Mouse (Mus musculus) lung, adult 2 months (tissue): Measurements from ENCODE around the gene Krt15. TPM values are rescaled to one million over a fixed set of nuclear protein-coding genes. Genes with fewer than 3 reads are reported as not detected.

ENCODE experiments used
- DNase-seq: peaks from one replicate; pipeline ENCODE4 v3.0.0; 2022
- H3K4me1 ChIP-seq: fragments of 200-500 bp; 2 replicates; pipeline ENCODE4 v1.6.1; 2011; ENCODE audit warnings: low read length; ENCODE audit not compliant: control insufficient read depth, insufficient read depth
- H3K4me3 ChIP-seq: fragments of 200-500 bp; replicated peaks from 2 replicates; pipeline ENCODE3; 2011; ENCODE audit warnings: low read depth, mild to moderate bottlenecking, control low read depth, low read length; ENCODE audit errors: extremely low read depth
- CTCF ChIP-seq: fragments of 200-500 bp; IDR thresholded peaks from 2 replicates; pipeline ENCODE4 v1.5.1; 2011; ENCODE audit warnings: mild to moderate bottlenecking, low read length, control low read depth; ENCODE audit not compliant: insufficient read depth
- POLR2A ChIP-seq: fragments of 200-500 bp; IDR thresholded peaks from 2 replicates; pipeline ENCODE4 v1.6.1; 2011; ENCODE audit warnings: low read depth, mild to moderate bottlenecking, control low read depth, low read length, borderline replicate concordance; ENCODE audit errors: extremely low read depth
- WGBS: fragments of 180-500 bp; shearing (Covaris S2); methylation state at CpG from one replicate; pipeline ENCODE4 v1.1.7; 2018; 5-methylcytosine and 5-hydroxymethylcytosine counted together
- polyA plus RNA-seq: library from polyadenylated mRNA; depleted of rRNA; stranded (reverse); fragments of >200 nt; gene quantifications from 2 replicates; pipeline ENCODE4 v1.2.3, GENCODE M21; 2012

The Krt15 gene
- polyA plus RNA-seq, 1 experiment = 62.5 TPM

DNA sequence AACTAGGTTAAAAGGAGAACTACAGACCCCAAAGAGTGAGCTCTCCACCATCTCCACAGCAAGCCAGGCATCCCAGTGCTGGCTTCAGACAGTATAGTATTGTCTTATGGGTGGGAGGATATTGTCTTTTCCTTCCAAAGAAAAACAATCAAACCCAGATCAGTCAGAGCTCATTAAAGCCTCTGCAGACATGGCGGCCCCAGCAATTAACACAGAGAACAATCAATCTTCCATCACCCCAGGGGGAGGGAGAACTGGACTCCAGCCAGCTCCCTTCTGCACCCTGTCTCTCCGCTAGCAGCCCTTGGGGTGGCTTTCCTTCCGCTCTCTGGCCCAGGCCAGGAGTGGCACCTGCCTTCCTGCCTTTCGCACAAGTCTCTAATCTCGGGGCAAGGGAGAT, 2.0 kb upstream of the Krt15 start:
- DNase-seq = no peak
- 44% methylated on average over 5 of the region's 5 CpGs for WGBS
- no peak for TF ChIP-seq POLR2A
- no peak for TF ChIP-seq CTCF
- no peaks in the 10 kb centered on the region for H3K4me1 ChIP-seq
- H3K4me3 ChIP-seq = no peak overlapping the region

DNA sequence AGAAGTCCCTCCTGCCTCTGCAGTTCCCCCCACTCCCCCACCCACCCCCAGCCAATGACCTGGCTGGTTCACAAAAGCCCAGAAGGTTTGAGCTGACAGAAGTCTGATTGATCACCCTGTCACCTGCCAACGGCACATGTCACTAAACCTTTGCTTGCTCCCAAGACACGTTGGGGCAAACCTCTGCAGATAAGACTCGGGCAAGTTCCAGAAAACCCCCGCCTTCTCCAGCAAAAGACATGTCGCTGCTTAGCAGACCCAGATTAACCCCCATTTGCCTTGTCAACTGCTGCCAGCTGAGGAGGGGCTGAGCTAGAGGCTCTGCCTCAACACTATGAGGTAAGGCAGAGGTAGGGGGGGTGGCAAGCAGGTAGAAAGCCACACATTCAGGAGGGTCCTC, 831 bp upstream of the Krt15 start:
- TF ChIP-seq CTCF = no peak
- no peak for TF ChIP-seq POLR2A
- WGBS = 31% methylated on average over 5 of the region's 5 CpGs
- no peak for DNase-seq
- no peaks in the 10 kb centered on the region for H3K4me1 ChIP-seq
- no peak overlapping the region for H3K4me3 ChIP-seq

DNA sequence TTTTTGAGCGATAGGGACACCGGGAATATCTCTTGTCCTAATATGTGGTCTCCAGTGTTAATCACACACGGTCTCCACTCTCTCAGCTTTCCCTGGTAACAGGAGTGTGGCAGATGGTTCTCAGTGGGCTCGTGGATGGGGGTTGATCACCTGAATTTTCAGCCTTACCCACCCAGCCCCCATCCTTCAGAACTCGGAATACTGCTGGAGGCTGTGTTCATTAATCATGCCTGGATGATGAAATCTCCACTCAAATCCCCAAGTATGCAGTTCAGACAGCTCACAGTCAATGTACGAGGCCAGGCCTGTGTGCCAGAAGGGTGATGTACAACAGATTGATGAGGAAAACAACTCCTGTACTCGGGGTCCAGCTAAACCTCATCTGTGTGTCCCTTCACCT, 10.8 kb downstream of the Krt15 start:
- 61% methylated on average over 7 of the region's 7 CpGs for WGBS
- H3K4me3 ChIP-seq = no peak overlapping the region
- H3K4me1 ChIP-seq = no peaks in the 10 kb centered on the region
- TF ChIP-seq POLR2A (no peak), CTCF (no peak)
- no peak for DNase-seq

DNA sequence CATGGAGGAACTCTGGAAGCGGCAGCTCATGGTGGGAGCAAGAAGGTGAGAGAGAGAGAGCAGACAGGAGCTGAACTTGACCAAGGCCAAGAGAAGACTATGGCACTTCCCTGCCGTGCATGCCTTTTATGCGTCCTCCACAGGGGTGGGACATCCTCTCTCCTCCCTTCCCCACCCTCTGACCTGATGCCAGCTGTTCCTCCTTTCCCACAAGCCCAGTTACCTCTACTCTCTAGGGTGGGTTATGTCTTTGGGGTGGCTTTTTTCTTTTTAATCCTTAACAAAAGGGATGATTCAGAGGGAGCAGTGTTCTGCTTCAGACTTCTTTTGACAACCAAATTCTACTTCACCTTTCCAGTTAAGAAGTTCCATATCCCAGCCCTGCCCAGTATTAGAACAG, 14.3 kb downstream of the Krt15 start, which contains the start of gene Krt13:
TSS of gene Krt13 (minus strand) at position 101 of the 400 bp plus-strand sequence.
- 56% methylated on average over 3 of the region's 3 CpGs for WGBS
- TF ChIP-seq POLR2A = no peak
- no peak for TF ChIP-seq CTCF

DNA sequence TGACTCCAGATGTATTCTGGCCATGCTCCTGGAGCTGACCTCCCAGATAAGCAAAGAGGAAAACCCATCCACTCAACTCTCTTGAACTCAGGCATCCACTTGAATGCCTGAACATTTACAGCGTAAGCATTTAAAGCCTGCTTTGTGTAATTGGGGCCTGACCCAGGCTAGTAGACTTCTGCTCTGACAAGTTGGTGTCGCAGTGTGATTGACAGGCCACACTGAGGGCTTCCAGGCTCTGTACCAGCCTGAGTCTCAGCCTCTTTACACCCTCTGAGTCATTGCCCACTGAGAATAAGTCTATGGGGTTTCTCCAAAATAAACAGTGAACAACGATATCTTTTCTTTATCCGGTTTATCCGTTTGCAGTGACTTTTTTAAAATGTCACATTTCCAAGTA, 15.4 kb downstream of the Krt15 start:
- DNase-seq = no peak
- TF ChIP-seq POLR2A (no peak), CTCF (no peak)
- H3K4me3 ChIP-seq = no peak overlapping the region
- WGBS = 68% methylated on average over 5 of the region's 5 CpGs
- no peaks in the 10 kb centered on the region for H3K4me1 ChIP-seq

More for the DNA sequence above, 14.3 kb downstream of the Krt15 start, which contains the start of gene Krt13:
- Histone ChIP-seq H3K4me1 (no peaks in the 10 kb centered on the region), H3K4me3 (no peak within 1 kb of the TSS)
- DNase-seq = no peak

DNA sequence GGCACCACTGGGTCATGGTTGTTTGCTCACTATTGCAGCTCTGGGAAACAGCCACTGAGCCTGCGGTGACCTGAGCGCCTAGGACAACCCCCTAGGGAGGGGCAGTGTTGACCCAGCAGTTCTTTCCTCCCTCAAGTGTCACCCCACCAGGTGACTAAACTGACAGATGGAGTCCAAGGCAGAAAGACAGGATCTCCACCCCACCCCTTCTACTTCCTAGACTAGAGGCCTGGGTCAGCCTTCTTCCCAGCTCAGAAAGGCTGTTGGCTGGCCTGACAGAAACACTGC, 22.0 kb downstream of the Krt15 start:
- TF ChIP-seq CTCF = no peak
- no peak for TF ChIP-seq POLR2A
- peak; percentile 13 for DNase-seq
- H3K4me3 ChIP-seq = no peak overlapping the region
- WGBS = 59% methylated on average over 2 of the region's 2 CpGs
- H3K4me1 ChIP-seq = 0 out of 2 replicates have a peak, but pooled peaks cover 2% of the 10 kb centered on the region

DNA sequence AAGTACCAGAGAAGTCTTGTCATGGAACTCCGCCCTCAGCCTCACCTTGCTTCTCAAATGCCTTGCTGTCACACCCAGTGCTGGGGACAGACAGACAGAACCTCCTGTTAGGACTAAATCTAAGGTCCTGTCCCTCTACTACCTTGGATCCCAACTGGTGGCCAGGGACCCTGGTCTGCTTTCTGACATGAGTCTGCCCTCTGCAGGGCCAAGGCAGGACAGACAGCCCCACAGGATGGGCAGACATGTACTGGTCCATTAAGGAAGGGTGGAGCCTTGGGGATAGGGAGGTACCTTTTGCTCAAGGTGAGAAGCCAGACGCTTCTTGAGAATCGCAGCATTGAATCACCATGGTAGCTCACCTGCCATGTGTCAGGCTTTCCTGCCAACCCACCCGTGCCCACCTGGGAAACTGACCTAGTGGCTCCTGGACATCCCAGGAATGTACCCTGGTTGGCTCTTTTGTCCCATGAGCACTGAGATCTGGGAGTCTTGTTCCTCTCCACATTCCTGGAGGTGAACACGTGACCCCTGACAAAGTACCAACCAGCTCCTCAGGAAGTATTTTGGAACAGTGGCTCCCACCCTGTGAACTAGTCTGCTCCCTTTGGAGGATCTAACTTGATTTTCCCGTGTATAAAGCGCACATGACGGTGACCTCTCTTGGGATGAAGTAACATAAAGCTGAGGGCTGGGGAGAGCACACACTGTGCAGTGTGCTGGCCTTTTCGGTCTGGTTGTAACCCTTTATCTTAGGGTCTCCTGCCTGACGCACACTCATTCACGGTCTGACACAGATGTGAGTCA, 22.6 kb downstream of the Krt15 start:
- no peak for DNase-seq
- 63% methylated on average over 11 of the region's 11 CpGs for WGBS
- Histone ChIP-seq H3K4me3 (no peak overlapping the region), H3K4me1 (0 out of 2 replicates have a peak, but pooled peaks cover 2% of the 10 kb centered on the region)
- TF ChIP-seq POLR2A = no peak
- no peak for TF ChIP-seq CTCF

DNA sequence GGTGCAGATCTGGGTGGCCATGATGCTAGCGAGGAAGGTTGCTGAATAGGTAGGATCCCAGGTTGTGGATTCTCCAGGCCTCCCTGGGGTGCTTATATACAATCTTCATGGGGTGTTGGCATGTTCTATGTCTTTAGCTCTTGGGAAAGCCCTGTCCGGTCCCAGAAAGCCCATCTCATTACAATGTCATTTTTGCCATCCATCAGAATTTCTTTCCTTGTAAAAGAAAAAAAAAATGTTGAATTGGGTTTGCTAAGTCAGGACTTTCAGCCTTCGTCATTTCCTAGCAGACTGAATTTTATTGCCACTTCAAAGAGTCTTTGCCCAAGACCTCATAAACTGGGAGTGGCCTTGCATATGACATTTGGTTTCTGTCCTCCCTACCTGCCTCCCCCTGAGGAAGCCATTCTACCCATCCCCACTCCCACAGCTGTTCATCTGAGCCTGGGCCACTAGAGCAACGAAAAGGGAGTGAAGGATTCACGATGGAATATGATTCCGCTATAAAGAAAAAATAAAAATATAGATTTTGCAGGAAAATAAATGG, 30.1 kb downstream of the Krt15 start, which contains the start of gene Krt36:
TSS of gene Krt36 (minus strand) at position 51 of the 547 bp plus-strand sequence.
- WGBS = 81% methylated on average over 6 of the region's 6 CpGs
- DNase-seq = no peak
- no peaks in the 10 kb centered on the region for H3K4me1 ChIP-seq
- no peak for TF ChIP-seq CTCF
- TF ChIP-seq POLR2A = no peak
- no peak within 1 kb of the TSS for H3K4me3 ChIP-seq

DNA sequence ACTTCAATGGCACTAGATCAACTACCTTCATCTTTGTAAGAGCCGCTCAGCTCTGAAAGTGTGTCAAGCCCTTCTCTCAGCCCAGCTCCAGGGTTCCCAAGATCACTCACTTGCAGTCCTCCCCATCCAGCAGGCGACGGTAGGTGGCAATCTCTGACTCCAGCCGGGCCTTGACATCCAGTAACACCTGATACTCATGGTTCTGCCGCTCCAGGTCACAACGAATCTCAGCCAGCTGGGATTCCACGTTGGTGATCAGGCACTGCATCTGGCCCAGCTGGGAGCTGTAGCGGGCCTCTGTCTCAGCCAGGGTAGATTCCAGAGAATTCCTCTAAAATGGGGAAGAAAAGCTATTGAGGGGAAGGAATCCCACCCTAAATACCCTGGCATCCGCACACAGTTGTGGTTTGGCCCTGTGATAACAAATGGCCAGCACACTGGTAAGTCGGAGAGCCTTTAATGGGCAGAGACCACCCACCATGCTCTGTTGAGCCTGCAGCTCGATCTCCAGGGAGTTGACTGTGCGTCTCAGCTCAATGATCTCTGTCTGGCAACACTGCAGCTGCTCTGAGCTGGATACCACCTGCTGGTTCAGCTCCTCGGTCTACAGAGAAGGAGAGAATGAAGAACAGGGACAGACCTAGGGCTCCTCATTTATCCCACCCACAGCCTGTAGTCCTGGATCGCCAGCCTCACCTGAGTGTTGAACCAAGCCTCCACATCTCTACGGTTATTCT, 32.9 kb downstream of the Krt15 start:
- DNase-seq = no peak
- WGBS = 54% methylated on average over 15 of the region's 15 CpGs
- TF ChIP-seq CTCF (no peak), POLR2A (no peak)
- no peaks in the 10 kb centered on the region for H3K4me1 ChIP-seq
- H3K4me3 ChIP-seq = no peak overlapping the region
